Mouse (Mus musculus) intestine, embryonic 15.5 days (tissue): Measurements from ENCODE around the gene Fam72a. TPM values are rescaled to one million over a fixed set of nuclear protein-coding genes. Genes with fewer than 3 reads are reported as not detected.

ENCODE experiments used
- ATAC-seq: fragments of 200-750 bp; cut with Nextera tagmentation; 2 replicates; pipeline ENCODE4 v1.8.0; 2017; ENCODE audit warnings: moderate TSS enrichment, moderate library complexity
- H3K27ac ChIP-seq: fragments of 300-500 bp; sonication (generic); 2 replicates; pipeline ENCODE4 v1.5.1; 2015; ENCODE audit warnings: mild to moderate bottlenecking, inconsistent platforms
- H3K27me3 ChIP-seq: fragments of 300-500 bp; sonication (generic); replicated peaks from 2 replicates; pipeline ENCODE4 v1.6.1; 2015; ENCODE audit warnings: inconsistent platforms
- H3K36me3 ChIP-seq: fragments of 300-500 bp; sonication (generic); 2 replicates; pipeline ENCODE4 v1.6.1; 2015; ENCODE audit warnings: inconsistent platforms
- H3K4me1 ChIP-seq: fragments of 300-500 bp; sonication (generic); replicated peaks from 2 replicates; pipeline ENCODE4 v1.6.1; 2015; ENCODE audit warnings: inconsistent platforms
- H3K4me2 ChIP-seq: fragments of 300-500 bp; sonication (generic); replicated peaks from 2 replicates; pipeline ENCODE4 v1.6.1; 2015; ENCODE audit warnings: mild to moderate bottlenecking, inconsistent platforms
- H3K4me3 ChIP-seq: fragments of 300-500 bp; sonication (generic); replicated peaks from 2 replicates; pipeline ENCODE4 v1.5.1; 2015; ENCODE audit warnings: inconsistent platforms
- H3K9ac ChIP-seq: fragments of 300-500 bp; sonication (generic); 2 replicates; pipeline ENCODE4 v1.6.1; 2015; ENCODE audit warnings: inconsistent platforms
- H3K9me3 ChIP-seq: fragments of 300-500 bp; sonication (generic); 2 replicates; pipeline ENCODE4 v1.6.1; 2016; ENCODE audit warnings: inconsistent platforms
- WGBS: fragments of 180-500 bp; shearing (Covaris S2); methylation state at CpG from one replicate; pipeline ENCODE4 v1.1.7; 2015; 5-methylcytosine and 5-hydroxymethylcytosine counted together
- polyA plus RNA-seq: library from polyadenylated mRNA; unstranded; fragments of >200 nt; fragmentation: Nextera tagmentation; extraction: Ambion mirVana; gene quantifications from 2 replicates; pipeline ENCODE4 v1.2.1, GENCODE M21; 2015

Fam72a gene
- polyA plus RNA-seq, 1 experiment from 2014 or later = 2.8 TPM

DNA sequence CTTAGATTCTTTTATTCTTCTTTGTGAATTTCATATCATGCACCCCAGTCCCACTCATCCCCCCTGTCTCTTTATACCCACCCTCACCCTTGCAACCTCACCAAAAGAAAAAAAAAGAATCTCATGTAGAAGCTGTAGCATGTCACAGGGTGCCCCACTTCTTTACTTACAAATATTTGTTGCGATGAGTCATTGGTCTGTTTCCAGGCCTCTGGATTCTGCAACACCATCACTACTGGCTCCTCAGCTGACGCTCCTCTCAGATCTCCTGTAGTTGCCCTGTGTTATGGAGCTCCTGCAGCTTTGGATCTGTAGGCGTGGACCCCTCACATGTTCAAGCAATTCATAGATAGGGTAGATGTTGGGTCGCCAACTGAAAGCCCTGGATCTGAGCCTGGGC is 12.1 kb downstream of the Fam72a start:
- no peak overlapping the region for H3K9ac ChIP-seq
- no peaks in the 10 kb centered on the region for H3K9me3 ChIP-seq
- no peak overlapping the region for H3K27ac ChIP-seq
- no peak for ATAC-seq
- H3K4me2 ChIP-seq = no peak overlapping the region
- WGBS = 86% methylated on average over 4 of the region's 4 CpGs
- no peak overlapping the region for H3K4me3 ChIP-seq
- H3K27me3 ChIP-seq = no peaks in the 10 kb centered on the region
- no peaks in the 10 kb centered on the region for H3K36me3 ChIP-seq
- H3K4me1 ChIP-seq = no peaks in the 10 kb centered on the region

DNA sequence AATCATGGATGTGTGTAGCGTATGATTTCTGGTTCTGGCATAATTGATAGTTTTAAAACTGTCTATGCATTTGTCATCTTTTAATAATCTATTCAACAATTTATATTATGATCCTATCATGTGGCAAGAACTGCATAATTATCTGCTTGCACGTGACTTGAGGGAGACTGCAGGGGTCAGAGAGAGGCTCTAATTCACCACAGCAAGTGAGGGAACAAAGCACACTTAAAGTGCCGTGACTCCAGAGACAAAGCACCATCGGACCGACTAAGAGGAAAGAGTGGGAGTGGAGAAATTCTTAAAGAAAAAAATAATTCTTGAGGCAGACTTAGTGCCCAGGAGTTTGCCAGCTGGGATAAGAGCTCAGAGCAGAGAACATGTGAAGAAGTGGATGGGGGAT is 13.1 kb downstream of the Fam72a start:
- Histone ChIP-seq H3K36me3 (no peaks in the 10 kb centered on the region), H3K9ac (no peak overlapping the region), H3K4me2 (no peak overlapping the region), H3K4me3 (no peak overlapping the region), H3K9me3 (no peaks in the 10 kb centered on the region), H3K27me3 (no peaks in the 10 kb centered on the region), H3K27ac (no peak overlapping the region), H3K4me1 (no peaks in the 10 kb centered on the region)
- WGBS = 73% methylated on average over 5 of the region's 5 CpGs
- ATAC-seq = no peak

- no peak overlapping the region for H3K9ac ChIP-seq
- no peak overlapping the region for H3K4me2 ChIP-seq
- H3K27ac ChIP-seq = no peak overlapping the region
- H3K9me3 ChIP-seq = no peaks in the 10 kb centered on the region
- H3K4me3 ChIP-seq = no peak overlapping the region
- no peaks in the 10 kb centered on the region for H3K27me3 ChIP-seq
- 37% methylated on average over 3 of the region's 3 CpGs for WGBS
- ATAC-seq = peak; percentile 61
- H3K36me3 ChIP-seq = no peaks in the 10 kb centered on the region
- H3K4me1 ChIP-seq = no peaks in the 10 kb centered on the region
Observed at GRCm38 (mm10) chr1:131541431-131541830, 13.7 kb downstream of the Fam72a start.

GRCm38 (mm10) chr1:131541903-131542302 is 14.2 kb downstream of the Fam72a start:
- ATAC-seq = no peak
- Histone ChIP-seq H3K9me3 (no peaks in the 10 kb centered on the region), H3K27ac (no peak overlapping the region), H3K9ac (no peak overlapping the region), H3K36me3 (no peaks in the 10 kb centered on the region), H3K4me2 (no peak overlapping the region), H3K4me1 (no peaks in the 10 kb centered on the region), H3K27me3 (no peaks in the 10 kb centered on the region), H3K4me3 (no peak overlapping the region)
- 72% methylated on average over 5 of the region's 5 CpGs for WGBS

GRCm38 (mm10) chr1:131543886-131544565 is 16.3 kb downstream of the Fam72a start:
- H3K36me3 ChIP-seq = no peaks in the 10 kb centered on the region
- H3K4me1 ChIP-seq = no peaks in the 10 kb centered on the region
- H3K27ac ChIP-seq = no peak overlapping the region
- H3K9me3 ChIP-seq = no peaks in the 10 kb centered on the region
- H3K9ac ChIP-seq = no peak overlapping the region
- no peaks in the 10 kb centered on the region for H3K27me3 ChIP-seq
- H3K4me3 ChIP-seq = no peak overlapping the region
- H3K4me2 ChIP-seq = no peak overlapping the region
- ATAC-seq = no peak
- 76% methylated on average over 7 of the region's 7 CpGs for WGBS

DNA sequence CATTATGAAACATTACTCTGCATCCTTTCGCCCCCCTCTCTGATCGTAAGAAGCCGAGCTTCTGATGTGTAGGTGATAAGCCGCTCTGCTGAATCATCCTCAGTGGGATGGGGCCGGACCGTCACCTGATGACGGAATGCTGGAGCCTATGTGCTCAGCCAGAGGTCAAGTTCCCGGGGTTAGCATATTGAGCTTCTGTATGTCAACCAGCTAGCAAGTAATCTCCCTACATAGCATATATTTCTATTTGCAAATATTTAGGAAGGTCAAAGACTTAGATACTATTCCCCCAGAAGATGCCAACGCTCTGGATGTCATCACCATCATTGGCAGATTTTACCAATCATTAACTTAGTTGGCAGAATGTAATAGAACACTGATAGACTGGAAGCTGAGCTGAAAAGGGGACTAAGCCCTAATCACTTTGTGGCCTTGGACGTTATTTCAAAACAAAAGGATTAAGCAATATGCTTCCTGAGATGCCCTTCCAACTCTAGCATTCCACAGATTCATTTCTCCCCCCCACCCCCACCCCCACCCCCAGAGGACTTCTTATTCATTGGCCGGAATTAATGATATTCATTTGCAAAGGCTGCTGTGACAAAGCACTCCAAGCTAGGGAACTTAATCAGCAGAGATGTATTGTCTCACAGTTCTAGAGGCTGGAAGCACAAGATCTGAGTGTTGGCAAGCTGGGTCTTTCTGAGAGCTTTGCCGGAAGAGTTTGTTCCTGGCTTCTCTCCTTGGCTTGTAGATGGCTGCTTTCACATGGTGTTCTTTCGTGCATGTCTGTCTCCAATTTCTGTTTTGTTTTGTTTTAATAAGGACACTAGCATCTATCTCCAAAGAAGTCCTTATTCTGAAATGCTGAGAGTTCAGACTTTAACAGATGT is 19.3 kb downstream of the Fam72a start:
- 64% methylated on average over 13 of the region's 13 CpGs for WGBS
- Histone ChIP-seq H3K4me1 (no peaks in the 10 kb centered on the region), H3K36me3 (no peaks in the 10 kb centered on the region), H3K27ac (no peak overlapping the region), H3K27me3 (no peaks in the 10 kb centered on the region), H3K9me3 (no peaks in the 10 kb centered on the region), H3K4me2 (no peak overlapping the region), H3K9ac (no peak overlapping the region), H3K4me3 (no peak overlapping the region)
- ATAC-seq = no peak

- no peaks in the 10 kb centered on the region for H3K27me3 ChIP-seq
- ATAC-seq = no peak
- no peaks in the 10 kb centered on the region for H3K9me3 ChIP-seq
- no peak overlapping the region for H3K4me2 ChIP-seq
- WGBS = 41% methylated on average over 8 of the region's 8 CpGs
- H3K4me1 ChIP-seq = no peaks in the 10 kb centered on the region
- H3K27ac ChIP-seq = no peak overlapping the region
- H3K4me3 ChIP-seq = no peak overlapping the region
- no peaks in the 10 kb centered on the region for H3K36me3 ChIP-seq
- H3K9ac ChIP-seq = no peak overlapping the region
Observed at GRCm38 (mm10) chr1:131548494-131549365, 21.0 kb downstream of the Fam72a start.

- 0 out of 2 replicates have a peak, but pooled peaks cover 3% of the 10 kb centered on the region for H3K4me1 ChIP-seq
- no peak overlapping the region for H3K9ac ChIP-seq
- H3K27ac ChIP-seq = no peak overlapping the region
- no peak for ATAC-seq
- no peaks in the 10 kb centered on the region for H3K36me3 ChIP-seq
- WGBS = 90% methylated on average over 2 of the region's 2 CpGs
- H3K9me3 ChIP-seq = no peaks in the 10 kb centered on the region
- H3K4me2 ChIP-seq = no peak overlapping the region
- no peaks in the 10 kb centered on the region for H3K27me3 ChIP-seq
- no peak overlapping the region for H3K4me3 ChIP-seq
Observed at GRCm38 (mm10) chr1:131551956-131552355, 24.3 kb downstream of the Fam72a start.

DNA sequence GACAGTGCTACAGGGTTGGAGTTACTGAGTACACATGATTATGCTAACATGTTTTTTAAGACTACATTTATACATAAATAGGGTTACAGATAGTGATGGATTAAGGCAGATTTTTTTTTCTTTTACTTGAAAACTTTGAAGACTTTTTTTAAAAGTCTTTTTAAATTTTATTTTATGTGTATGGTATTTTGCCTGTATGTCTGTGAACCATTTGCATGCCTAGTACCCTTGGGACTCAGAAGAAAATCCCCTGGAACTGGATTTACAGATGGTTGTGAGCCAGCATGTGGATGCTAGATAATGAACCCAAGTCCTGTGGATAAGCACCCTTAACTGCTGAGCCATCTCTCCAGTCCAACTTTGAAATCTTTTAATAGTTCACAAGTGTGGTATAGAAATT is 25.7 kb downstream of the Fam72a start:
- Histone ChIP-seq H3K27me3 (no peaks in the 10 kb centered on the region), H3K27ac (no peak overlapping the region), H3K4me2 (no peak overlapping the region), H3K4me1 (0 out of 2 replicates have a peak, but pooled peaks cover 3% of the 10 kb centered on the region), H3K9ac (no peak overlapping the region), H3K9me3 (no peaks in the 10 kb centered on the region), H3K36me3 (no peaks in the 10 kb centered on the region), H3K4me3 (no peak overlapping the region)
- ATAC-seq = no peak

GRCm38 (mm10) chr1:131555042-131555812 is 27.5 kb downstream of the Fam72a start:
- no peak overlapping the region for H3K27ac ChIP-seq
- 13% methylated on average over 13 of the region's 13 CpGs for WGBS
- no peak overlapping the region for H3K9ac ChIP-seq
- 0 out of 2 replicates have a peak, but pooled peaks cover 3% of the 10 kb centered on the region for H3K4me1 ChIP-seq
- no peaks in the 10 kb centered on the region for H3K27me3 ChIP-seq
- no peak overlapping the region for H3K4me3 ChIP-seq
- H3K4me2 ChIP-seq = peak overlapping the region; percentile 32; the same call in 1 of the 2 replicates
- no peaks in the 10 kb centered on the region for H3K9me3 ChIP-seq
- H3K36me3 ChIP-seq = no peaks in the 10 kb centered on the region
- ATAC-seq = peak; percentile 89

GRCm38 (mm10) chr1:131560500-131560899 is 32.8 kb downstream of the Fam72a start:
- Histone ChIP-seq H3K4me1 (no peaks in the 10 kb centered on the region), H3K36me3 (no peaks in the 10 kb centered on the region), H3K9me3 (no peaks in the 10 kb centered on the region), H3K4me2 (no peak overlapping the region), H3K27me3 (no peaks in the 10 kb centered on the region), H3K9ac (no peak overlapping the region), H3K4me3 (no peak overlapping the region), H3K27ac (no peak overlapping the region)
- no peak for ATAC-seq
